Mouse (Mus musculus): ENCODE data around the gene Pcdh15. TPM values are rescaled to one million over a fixed set of nuclear protein-coding genes. Genes with fewer than 3 reads are reported as not detected.
A peak's percentile ranks its signal among the peaks of the same experiment; 100 is the strongest.

The Pcdh15 gene
- total and polyA plus RNA-seq, 2 experiments from 2014 or later, result 9.8 to 38.2 TPM

DNA sequence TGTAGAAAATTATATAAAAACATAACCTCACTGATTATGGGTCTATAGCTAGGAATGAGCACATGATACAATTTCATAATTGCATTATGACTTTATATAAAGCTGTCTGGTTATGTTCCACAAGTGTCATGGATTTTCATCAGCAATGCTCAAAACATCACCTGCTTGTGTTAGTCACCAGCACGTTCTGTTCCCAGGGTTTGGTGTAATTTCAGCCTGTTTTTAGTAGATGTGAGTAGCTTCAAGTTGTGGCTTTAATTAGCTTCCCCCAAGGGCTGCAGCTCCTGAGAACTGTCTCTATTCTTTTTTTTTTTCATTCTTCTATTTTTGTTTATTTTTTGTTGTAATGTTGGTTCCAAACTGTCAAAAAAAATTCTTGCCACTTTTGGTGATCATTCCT is 809.4 kb downstream of the Pcdh15 start:
- no peaks in the 10 kb centered on the region for H3K27me3 ChIP-seq (ENCODE audit: insufficient read depth, low read length)
- no peaks in the 10 kb centered on the region for H3K9me3 ChIP-seq (ENCODE audit: low read length)
- no peak overlapping the region for H3K4me2 ChIP-seq (ENCODE audit: low read depth, low read length, poor library complexity, severe bottlenecking)
- no peaks in the 10 kb centered on the region for H3K36me3 ChIP-seq (ENCODE audit: insufficient read depth, low read length)
- no peak overlapping the region for H3K9ac ChIP-seq (replicated peaks; ENCODE audit: low read length, poor library complexity, severe bottlenecking)
- H3K4me1 ChIP-seq (ENCODE audit: insufficient read depth, low read length), result no peaks in the 10 kb centered on the region
- no peak for TF ChIP-seq CTCF (IDR thresholded peaks at IDR 0.05)
- DNase-seq (ENCODE audit: low spot score), result no peak
- no peak overlapping the region for H3K27ac ChIP-seq (ENCODE audit: low read depth, low read length)
- no peak for ATAC-seq (ENCODE audit: low FRiP score)
- H3K4me3 ChIP-seq (ENCODE audit: low read depth, low read length), result no peak overlapping the region
- WGBS, result 70% methylated on average over 1 of the region's 1 CpGs

DNA sequence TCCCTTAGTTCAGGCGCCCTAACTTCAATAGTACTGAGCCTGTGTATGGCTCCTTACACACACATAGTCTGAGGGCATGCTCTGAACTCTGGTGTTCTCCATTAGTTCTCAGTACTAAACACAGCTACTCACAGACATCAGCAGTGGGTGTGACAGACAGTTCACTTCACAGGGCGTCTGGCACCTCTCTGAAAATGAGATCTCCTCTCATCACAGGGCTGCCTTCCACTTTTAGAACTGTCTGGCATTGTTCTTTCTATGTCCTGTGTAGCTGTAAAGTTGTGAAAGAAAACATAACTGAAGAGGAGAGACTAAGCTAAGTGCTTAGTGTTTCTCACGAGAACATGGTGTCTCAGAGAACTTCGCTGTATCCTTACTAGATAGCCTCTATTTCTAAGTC is 816.0 kb downstream of the Pcdh15 start:
- H3K36me3 ChIP-seq (ENCODE audit: insufficient read depth, low read length), result no peaks in the 10 kb centered on the region
- H3K4me3 ChIP-seq (ENCODE audit: low read depth, low read length), result no peak overlapping the region
- no peak overlapping the region for H3K4me2 ChIP-seq (ENCODE audit: low read depth, low read length, poor library complexity, severe bottlenecking)
- WGBS, result 88% methylated on average over 4 of the region's 4 CpGs
- H3K27ac ChIP-seq (ENCODE audit: low read depth, low read length), result no peak overlapping the region
- H3K9me3 ChIP-seq (ENCODE audit: low read length), result no peaks in the 10 kb centered on the region
- H3K4me1 ChIP-seq (ENCODE audit: insufficient read depth, low read length), result no peaks in the 10 kb centered on the region
- ATAC-seq (ENCODE audit: low FRiP score), result no peak
- H3K9ac ChIP-seq (replicated peaks; ENCODE audit: low read length, poor library complexity, severe bottlenecking), result no peak overlapping the region
- H3K27me3 ChIP-seq (ENCODE audit: insufficient read depth, low read length), result no peaks in the 10 kb centered on the region
- TF ChIP-seq CTCF (IDR thresholded peaks at IDR 0.05), result no peak
- no peak for DNase-seq (ENCODE audit: low spot score)

DNA sequence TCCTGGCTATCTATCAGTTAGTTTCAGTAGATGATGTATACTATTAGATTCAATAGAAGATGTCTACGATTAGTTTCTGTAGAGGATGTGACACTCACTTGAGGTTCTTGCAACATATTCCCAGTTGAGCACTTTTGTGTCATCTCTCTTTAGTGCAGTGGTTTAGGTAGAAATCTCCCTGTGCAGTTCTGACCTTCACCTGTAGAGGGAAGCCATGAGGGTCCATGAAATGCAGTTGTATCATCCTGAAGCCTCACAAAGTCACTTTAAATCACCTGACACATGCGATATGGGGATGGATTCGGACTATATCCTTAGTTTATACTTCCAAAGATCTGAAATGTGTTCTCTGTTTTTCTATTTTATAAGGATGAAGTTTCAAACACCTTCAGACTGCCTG is 822.4 kb downstream of the Pcdh15 start:
- no peak overlapping the region for H3K27ac ChIP-seq (ENCODE audit: low read depth, low read length)
- 70% methylated on average over 3 of the region's 3 CpGs for WGBS

DNA sequence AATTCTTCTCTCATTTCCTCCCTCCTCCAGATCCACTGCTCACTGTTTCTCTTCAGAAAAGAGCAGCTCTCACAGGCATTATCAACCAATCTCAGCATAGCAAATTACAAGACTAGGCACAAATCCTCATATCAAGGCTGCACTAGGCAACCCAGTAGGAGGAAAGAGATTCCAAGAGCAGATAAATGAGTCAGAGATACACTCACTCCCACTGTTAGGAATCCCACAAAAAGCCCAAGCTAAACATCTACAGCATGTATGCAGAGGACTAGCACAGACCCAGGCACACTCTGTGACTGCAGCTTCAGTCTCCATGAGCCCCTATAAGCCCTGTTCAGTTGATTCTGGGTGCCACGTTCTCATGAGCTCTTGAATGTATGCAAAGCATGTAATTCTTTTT is 829.5 kb downstream of the Pcdh15 start:
- H3K9me3 ChIP-seq (ENCODE audit: low read length), result no peaks in the 10 kb centered on the region
- H3K27ac ChIP-seq (ENCODE audit: low read depth, low read length), result no peak overlapping the region
- H3K27me3 ChIP-seq (ENCODE audit: insufficient read depth, low read length), result no peaks in the 10 kb centered on the region
- WGBS, result 41% methylated on average over 1 of the region's 1 CpGs
- ATAC-seq (ENCODE audit: low FRiP score), result no peak
- H3K4me1 ChIP-seq (ENCODE audit: insufficient read depth, low read length), result no peaks in the 10 kb centered on the region
- no peak overlapping the region for H3K9ac ChIP-seq (replicated peaks; ENCODE audit: low read length, poor library complexity, severe bottlenecking)
- H3K36me3 ChIP-seq (ENCODE audit: insufficient read depth, low read length), result no peaks in the 10 kb centered on the region
- H3K4me2 ChIP-seq (ENCODE audit: low read depth, low read length, poor library complexity, severe bottlenecking), result no peak overlapping the region
- TF ChIP-seq CTCF (IDR thresholded peaks at IDR 0.05), result no peak
- no peak overlapping the region for H3K4me3 ChIP-seq (ENCODE audit: low read depth, low read length)
- DNase-seq (ENCODE audit: low spot score), result no peak

More for the DNA sequence above, 822.4 kb downstream of the Pcdh15 start:
- TF ChIP-seq CTCF (IDR thresholded peaks at IDR 0.05), result peak; percentile 66
- H3K4me1 ChIP-seq (ENCODE audit: insufficient read depth, low read length), result no peaks in the 10 kb centered on the region
- no peaks in the 10 kb centered on the region for H3K9me3 ChIP-seq (ENCODE audit: low read length)
- no peaks in the 10 kb centered on the region for H3K36me3 ChIP-seq (ENCODE audit: insufficient read depth, low read length)
- H3K9ac ChIP-seq (replicated peaks; ENCODE audit: low read length, poor library complexity, severe bottlenecking), result no peak overlapping the region
- no peak for DNase-seq (ENCODE audit: low spot score)
- H3K4me3 ChIP-seq (ENCODE audit: low read depth, low read length), result no peak overlapping the region
- H3K4me2 ChIP-seq (ENCODE audit: low read depth, low read length, poor library complexity, severe bottlenecking), result no peak overlapping the region
- no peaks in the 10 kb centered on the region for H3K27me3 ChIP-seq (ENCODE audit: insufficient read depth, low read length)
- ATAC-seq (ENCODE audit: low FRiP score), result no peak

DNA sequence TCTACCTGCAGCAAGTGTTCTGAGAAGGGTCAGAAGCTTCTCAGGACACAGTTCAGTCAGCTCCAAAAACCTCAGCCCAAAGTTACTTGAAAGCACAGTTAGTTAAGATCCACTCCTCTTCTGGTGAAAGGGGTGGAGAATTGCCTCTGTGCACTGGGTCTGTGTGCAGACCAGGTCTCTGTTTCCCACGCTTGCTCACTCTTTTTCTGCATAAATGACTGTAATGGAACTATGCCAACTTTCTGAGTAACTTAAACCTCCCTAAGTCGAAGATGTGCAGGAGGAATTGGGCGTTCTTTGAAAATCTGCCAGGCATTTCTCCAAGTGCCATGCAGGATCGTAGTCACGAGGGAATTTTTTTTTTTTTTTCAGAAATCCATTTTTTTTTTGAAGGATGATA is 830.6 kb downstream of the Pcdh15 start:
- TF ChIP-seq CTCF (IDR thresholded peaks at IDR 0.05), result no peak
- ATAC-seq (ENCODE audit: low FRiP score) (no peak), DNase-seq (ENCODE audit: low spot score) (peak; percentile 19)
- Histone ChIP-seq H3K27me3 (ENCODE audit: insufficient read depth, low read length) (no peaks in the 10 kb centered on the region), H3K27ac (ENCODE audit: low read depth, low read length) (no peak overlapping the region), H3K4me2 (ENCODE audit: low read depth, low read length, poor library complexity, severe bottlenecking) (no peak overlapping the region), H3K36me3 (ENCODE audit: insufficient read depth, low read length) (no peaks in the 10 kb centered on the region), H3K9ac (replicated peaks; ENCODE audit: low read length, poor library complexity, severe bottlenecking) (no peak overlapping the region), H3K4me3 (ENCODE audit: low read depth, low read length) (no peak overlapping the region), H3K9me3 (ENCODE audit: low read length) (no peaks in the 10 kb centered on the region), H3K4me1 (ENCODE audit: insufficient read depth, low read length) (no peaks in the 10 kb centered on the region)
- WGBS, result 59% methylated on average over 5 of the region's 5 CpGs

DNA sequence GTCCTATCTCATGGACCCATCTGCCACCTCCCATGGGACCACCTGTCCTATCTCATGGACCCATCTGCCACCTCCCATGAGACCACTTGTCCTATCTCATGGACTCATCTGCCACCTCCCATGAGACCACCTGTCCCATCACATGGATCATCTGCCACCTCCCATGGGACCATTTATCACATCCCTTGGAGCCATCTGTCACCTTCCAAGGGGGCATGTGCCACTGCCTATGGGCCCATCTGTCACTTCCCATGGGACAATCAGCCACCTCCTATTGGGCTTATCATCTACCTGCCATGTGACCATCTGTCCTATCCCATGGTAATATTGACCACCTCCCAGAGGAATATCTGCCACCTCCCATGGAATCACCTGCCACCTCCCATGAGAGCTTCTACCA is 832.0 kb downstream of the Pcdh15 start:
- H3K4me1 ChIP-seq (ENCODE audit: insufficient read depth, low read length), result no peaks in the 10 kb centered on the region
- ATAC-seq (ENCODE audit: low FRiP score) (no peak), DNase-seq (ENCODE audit: low spot score) (no peak)
- H3K27ac ChIP-seq (ENCODE audit: low read depth, low read length), result no peak overlapping the region
- no peak overlapping the region for H3K4me2 ChIP-seq (ENCODE audit: low read depth, low read length, poor library complexity, severe bottlenecking)
- no peaks in the 10 kb centered on the region for H3K27me3 ChIP-seq (ENCODE audit: insufficient read depth, low read length)
- no peaks in the 10 kb centered on the region for H3K9me3 ChIP-seq (ENCODE audit: low read length)
- no peaks in the 10 kb centered on the region for H3K36me3 ChIP-seq (ENCODE audit: insufficient read depth, low read length)
- H3K4me3 ChIP-seq (ENCODE audit: low read depth, low read length), result no peak overlapping the region
- no peak overlapping the region for H3K9ac ChIP-seq (replicated peaks; ENCODE audit: low read length, poor library complexity, severe bottlenecking)
- no peak for TF ChIP-seq CTCF (IDR thresholded peaks at IDR 0.05)
